Mouse (Mus musculus) intestine, embryonic 16.5 days (tissue): ENCODE measurements around the gene 4930452B06Rik. TPM values are rescaled to one million over a fixed set of nuclear protein-coding genes. Genes with fewer than 3 reads are reported as not detected.
"Not testable (repeated sequence)": the region's sequence is repeated elsewhere in the genome, so short reads cannot be mapped to it uniquely, and the experiment has no call there.

Source experiments
- ATAC-seq: fragments of 200-750 bp; cut with Nextera tagmentation; 2 replicates; pipeline ENCODE4 v1.8.0; 2017; ENCODE audit warnings: moderate TSS enrichment, moderate library complexity
- H3K27ac ChIP-seq: fragments of 300-500 bp; sonication (generic); 2 replicates; pipeline ENCODE4 v1.5.1; 2014; ENCODE audit warnings: mild to moderate bottlenecking, low read length
- H3K27me3 ChIP-seq: fragments of 300-500 bp; sonication (generic); replicated peaks from 2 replicates; pipeline ENCODE4 v1.6.1; 2014; ENCODE audit warnings: low read length, control low read depth, mixed read lengths; ENCODE audit not compliant: control insufficient read depth, insufficient read depth
- H3K36me3 ChIP-seq: fragments of 300-500 bp; sonication (generic); 2 replicates; pipeline ENCODE4 v1.6.1; 2014; ENCODE audit warnings: low read length, control low read depth; ENCODE audit not compliant: control insufficient read depth, insufficient read depth
- H3K4me1 ChIP-seq: fragments of 300-500 bp; sonication (generic); 2 replicates; pipeline ENCODE4 v1.6.1; 2014; ENCODE audit warnings: low read length, control low read depth, mixed read lengths; ENCODE audit not compliant: control insufficient read depth, insufficient read depth
- H3K4me2 ChIP-seq: fragments of 300-500 bp; sonication (generic); 2 replicates; pipeline ENCODE4 v1.6.1; 2014; ENCODE audit warnings: low read depth, low read length, control low read depth
- H3K4me3 ChIP-seq: fragments of 300-500 bp; sonication (generic); 2 replicates; pipeline ENCODE4 v1.5.1; 2014; ENCODE audit warnings: mild to moderate bottlenecking, low read length
- H3K9ac ChIP-seq: fragments of 300-500 bp; sonication (generic); 2 replicates; pipeline ENCODE4 v1.6.1; 2014; ENCODE audit warnings: low read depth, low read length
- H3K9me3 ChIP-seq: fragments of 300-500 bp; sonication (generic); 2 replicates; pipeline ENCODE4 v1.6.1; 2016; ENCODE audit warnings: low read length, control low read depth; ENCODE audit not compliant: control insufficient read depth
- WGBS: fragments of 180-500 bp; shearing (Covaris S2); extraction: QIAGEN DNeasy Blood & Tissue Kit; methylation state at CpG from one replicate; pipeline ENCODE4 v1.1.7; 2014; 5-methylcytosine and 5-hydroxymethylcytosine counted together
- polyA plus RNA-seq: library from polyadenylated mRNA; unstranded; fragments of >200 nt; fragmentation: Nextera tagmentation; extraction: Ambion mirVana; gene quantifications from 2 replicates; pipeline ENCODE4 v1.2.1, GENCODE M21; 2015

4930452B06Rik gene
- polyA plus RNA-seq, 1 experiment from 2014 or later: 4.9 TPM

DNA sequence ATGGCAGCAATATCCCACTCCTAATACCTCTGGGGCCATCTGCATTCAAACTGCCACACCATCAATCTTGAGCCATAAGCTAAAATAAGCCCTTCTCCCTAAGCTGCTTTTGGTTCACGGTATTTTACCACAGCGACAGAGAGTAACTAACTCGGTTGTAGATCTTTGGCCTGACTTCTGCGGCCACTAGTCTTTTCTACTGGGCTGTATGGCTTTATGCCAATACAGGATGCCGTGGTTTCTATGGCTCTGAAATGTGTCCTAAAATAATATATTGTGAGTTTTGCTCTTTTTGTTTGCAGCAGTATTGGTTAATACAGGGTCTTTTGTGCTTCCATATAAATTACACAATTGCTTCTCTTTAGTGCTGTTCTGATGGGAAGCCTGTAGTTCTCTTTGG lies 37.6 kb downstream of the 4930452B06Rik start:
- Histone ChIP-seq H3K27me3 (no peaks in the 10 kb centered on the region), H3K4me2 (no peak overlapping the region), H3K4me1 (no peaks in the 10 kb centered on the region), H3K36me3 (no peaks in the 10 kb centered on the region), H3K4me3 (no peak overlapping the region), H3K9me3 (no peaks in the 10 kb centered on the region), H3K9ac (no peak overlapping the region), H3K27ac (no peak overlapping the region)
- WGBS: 85% methylated on average over 5 of the region's 5 CpGs
- no peak for ATAC-seq

DNA sequence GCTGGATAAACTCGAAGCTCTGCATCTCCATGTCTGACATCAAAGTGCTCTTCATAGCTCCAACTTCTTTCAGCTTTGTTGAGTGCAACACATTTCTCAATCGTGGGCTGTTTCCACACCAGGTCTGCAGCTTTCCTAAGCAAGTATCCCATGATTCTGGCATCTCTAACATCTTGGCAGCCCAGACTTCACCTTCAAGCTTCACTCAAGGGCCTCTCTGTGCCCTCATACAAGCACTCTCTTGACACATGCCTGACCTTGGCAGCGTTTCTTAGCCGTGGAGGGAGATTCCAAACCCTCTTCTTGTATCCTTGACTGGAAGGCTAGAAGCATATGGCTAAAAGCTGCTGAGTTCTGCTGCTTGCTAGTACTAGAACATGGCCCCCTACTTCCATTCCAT lies 38.6 kb downstream of the 4930452B06Rik start:
- no peak overlapping the region for H3K4me3 ChIP-seq
- H3K27me3 ChIP-seq: no peaks in the 10 kb centered on the region
- no peak overlapping the region for H3K4me2 ChIP-seq
- no peak overlapping the region for H3K9ac ChIP-seq
- H3K36me3 ChIP-seq: no peaks in the 10 kb centered on the region
- H3K4me1 ChIP-seq: no peaks in the 10 kb centered on the region
- H3K9me3 ChIP-seq: no peaks in the 10 kb centered on the region
- no peak overlapping the region for H3K27ac ChIP-seq
- no peak for ATAC-seq
- whole genome bisulfite sequencing: 80% methylated on average over 4 of the region's 4 CpGs

DNA sequence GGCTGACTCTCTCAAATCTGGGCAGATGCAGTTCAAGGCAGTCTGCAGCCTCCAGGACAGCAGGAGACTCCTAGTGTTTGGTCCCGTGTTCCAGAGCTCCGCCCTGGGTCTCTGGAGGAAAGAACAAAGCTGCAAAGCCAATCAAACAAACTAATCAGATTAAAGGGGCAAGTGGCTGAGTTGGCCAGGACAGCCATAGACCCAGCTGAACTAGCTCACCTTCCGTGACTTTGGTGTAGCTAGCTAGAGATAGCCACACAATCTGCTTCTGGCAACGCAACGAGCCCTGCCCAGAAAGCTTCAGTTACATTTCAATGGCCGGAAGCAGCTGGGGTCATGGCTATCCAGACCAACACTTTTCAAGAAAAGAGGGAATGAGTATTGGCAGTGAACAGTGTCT lies 44.9 kb downstream of the 4930452B06Rik start:
- Histone ChIP-seq H3K9me3 (no peaks in the 10 kb centered on the region), H3K4me1 (peaks cover 5% of the 10 kb centered on the region), H3K9ac (no peak overlapping the region), H3K4me3 (no peak overlapping the region), H3K36me3 (no peaks in the 10 kb centered on the region), H3K4me2 (no peak overlapping the region), H3K27me3 (no peaks in the 10 kb centered on the region), H3K27ac (no peak overlapping the region)
- ATAC-seq: no peak
- WGBS: 45% methylated on average over 6 of the region's 6 CpGs

DNA sequence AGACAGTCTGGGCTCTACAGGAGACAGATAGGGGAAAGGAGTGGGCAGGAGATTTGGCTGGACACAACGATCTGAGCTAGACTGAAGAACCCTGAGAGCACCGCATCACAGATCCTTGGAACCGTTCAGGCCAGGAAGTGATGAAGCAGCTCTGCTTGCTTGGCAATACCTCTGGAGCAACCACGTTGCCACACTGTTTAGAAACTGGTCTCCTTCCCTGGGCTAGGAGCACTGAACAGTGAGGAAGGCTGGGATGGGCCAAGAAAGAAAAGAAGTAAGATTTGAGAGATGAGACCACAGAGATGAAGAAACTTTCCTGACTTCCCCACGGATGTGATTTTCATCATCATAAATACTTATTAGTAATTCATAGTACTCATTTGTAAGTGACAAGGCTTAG lies 45.5 kb downstream of the 4930452B06Rik start:
- Histone ChIP-seq H3K9ac (no peak overlapping the region), H3K9me3 (no peaks in the 10 kb centered on the region), H3K4me2 (no peak overlapping the region), H3K27me3 (no peaks in the 10 kb centered on the region), H3K36me3 (no peaks in the 10 kb centered on the region), H3K27ac (no peak overlapping the region), H3K4me1 (peaks cover 5% of the 10 kb centered on the region), H3K4me3 (no peak overlapping the region)
- WGBS: 80% methylated on average over 5 of the region's 5 CpGs
- no peak for ATAC-seq

DNA sequence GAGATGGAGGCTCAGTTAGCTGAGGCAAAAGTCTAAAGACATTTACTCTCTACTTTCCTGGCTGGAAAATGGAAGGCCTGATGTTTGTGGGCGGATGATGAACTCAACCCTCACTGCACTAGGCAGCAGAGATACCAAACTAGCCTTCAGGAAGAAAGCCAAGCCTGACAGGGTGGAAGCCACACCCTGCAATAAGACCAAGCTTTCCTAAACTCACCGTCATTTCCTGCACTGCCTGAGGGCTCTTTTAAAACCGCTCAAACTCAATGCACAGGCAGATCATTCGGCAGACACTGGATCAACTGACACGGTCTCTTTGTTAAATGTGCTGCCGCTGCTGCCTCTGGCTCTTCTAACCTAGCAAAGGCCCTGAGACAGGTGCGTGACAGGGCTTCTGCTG lies 50.4 kb downstream of the 4930452B06Rik start:
- H3K4me1 ChIP-seq: no peaks in the 10 kb centered on the region
- H3K27ac ChIP-seq: no peak overlapping the region
- 74% methylated on average over 7 of the region's 7 CpGs for whole genome bisulfite sequencing
- H3K9ac ChIP-seq: no peak overlapping the region
- no peak overlapping the region for H3K4me2 ChIP-seq
- no peak overlapping the region for H3K4me3 ChIP-seq
- no peaks in the 10 kb centered on the region for H3K9me3 ChIP-seq
- H3K36me3 ChIP-seq: no peaks in the 10 kb centered on the region
- ATAC-seq: no peak
- no peaks in the 10 kb centered on the region for H3K27me3 ChIP-seq

DNA sequence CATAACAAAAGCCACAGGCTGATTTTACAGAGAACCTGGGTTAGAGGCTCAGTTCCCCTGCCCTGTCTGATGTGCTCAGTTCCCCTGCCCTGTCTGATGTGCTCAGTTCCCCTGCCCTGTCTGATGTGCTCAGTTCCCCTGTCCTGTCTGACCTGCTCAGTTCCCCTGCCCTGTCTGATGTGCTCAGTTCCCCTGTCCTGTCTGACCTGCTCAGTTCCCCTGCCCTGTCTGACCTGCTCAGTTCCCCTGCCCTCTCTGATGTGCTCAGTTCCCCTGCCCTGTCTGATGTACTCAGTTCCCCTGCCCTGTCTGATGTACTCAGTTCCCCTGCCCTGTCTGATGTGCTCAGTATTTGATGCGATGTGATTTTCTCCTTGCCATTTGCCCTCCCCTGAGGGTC lies 51.6 kb downstream of the 4930452B06Rik start:
- not testable (repeated sequence) for ATAC-seq, H3K9ac ChIP-seq, H3K9me3 ChIP-seq, H3K27me3 ChIP-seq, H3K4me1 ChIP-seq, H3K27ac ChIP-seq, H3K36me3 ChIP-seq, H3K4me2 ChIP-seq, H3K4me3 ChIP-seq
- 73% methylated on average over 1 of the region's 1 CpGs for WGBS

DNA sequence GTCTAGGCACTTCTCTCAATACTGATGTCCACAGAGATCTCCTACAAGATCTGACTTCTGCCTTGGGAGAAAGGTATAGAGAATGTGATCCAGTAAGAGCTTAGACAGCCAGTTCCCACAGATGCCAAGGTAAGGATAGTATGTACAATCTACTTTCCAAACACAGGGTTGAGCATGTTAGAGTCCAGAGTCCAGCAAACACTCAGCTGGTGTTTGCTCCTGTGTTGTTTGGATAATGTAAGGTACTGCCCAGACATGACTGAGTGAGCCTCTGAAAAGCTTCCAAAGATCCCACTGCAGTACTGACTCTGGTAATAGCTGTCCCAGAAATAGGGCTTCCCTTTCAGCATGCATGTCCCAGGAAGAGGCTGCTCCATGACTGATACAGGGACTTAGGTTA lies 54.0 kb downstream of the 4930452B06Rik start:
- no peak overlapping the region for H3K4me2 ChIP-seq
- H3K9ac ChIP-seq: no peak overlapping the region
- no peaks in the 10 kb centered on the region for H3K4me1 ChIP-seq
- H3K9me3 ChIP-seq: no peaks in the 10 kb centered on the region
- H3K27ac ChIP-seq: no peak overlapping the region
- no peak overlapping the region for H3K4me3 ChIP-seq
- no peak for ATAC-seq
- no peaks in the 10 kb centered on the region for H3K36me3 ChIP-seq
- no peaks in the 10 kb centered on the region for H3K27me3 ChIP-seq

DNA sequence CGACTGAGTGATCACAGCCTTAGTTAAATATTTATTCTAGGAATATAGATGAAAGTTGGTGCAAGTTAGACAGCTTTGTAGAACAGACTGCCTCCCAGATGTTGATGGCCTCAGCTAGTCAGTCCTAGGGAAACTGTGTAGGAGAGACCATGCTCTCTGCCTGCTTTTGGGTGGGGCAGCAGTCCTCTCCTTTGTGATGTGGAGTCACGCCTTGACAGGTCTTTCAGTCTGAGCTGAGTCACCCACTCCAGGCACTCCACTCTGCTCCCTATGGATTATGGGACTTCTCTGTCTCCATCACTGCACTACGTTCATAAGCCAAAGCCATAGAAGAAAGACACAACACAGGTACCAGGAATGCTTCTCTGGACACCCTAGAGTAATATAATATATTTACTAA lies 55.9 kb downstream of the 4930452B06Rik start:
- 51% methylated on average over 3 of the region's 3 CpGs for WGBS
- H3K4me3 ChIP-seq: no peak overlapping the region
- no peaks in the 10 kb centered on the region for H3K36me3 ChIP-seq
- H3K9me3 ChIP-seq: no peaks in the 10 kb centered on the region
- ATAC-seq: peak; percentile 16; the same call in 1 of the 2 replicates
- no peak overlapping the region for H3K9ac ChIP-seq
- no peaks in the 10 kb centered on the region for H3K27me3 ChIP-seq
- no peak overlapping the region for H3K27ac ChIP-seq
- H3K4me1 ChIP-seq: no peaks in the 10 kb centered on the region
- no peak overlapping the region for H3K4me2 ChIP-seq

DNA sequence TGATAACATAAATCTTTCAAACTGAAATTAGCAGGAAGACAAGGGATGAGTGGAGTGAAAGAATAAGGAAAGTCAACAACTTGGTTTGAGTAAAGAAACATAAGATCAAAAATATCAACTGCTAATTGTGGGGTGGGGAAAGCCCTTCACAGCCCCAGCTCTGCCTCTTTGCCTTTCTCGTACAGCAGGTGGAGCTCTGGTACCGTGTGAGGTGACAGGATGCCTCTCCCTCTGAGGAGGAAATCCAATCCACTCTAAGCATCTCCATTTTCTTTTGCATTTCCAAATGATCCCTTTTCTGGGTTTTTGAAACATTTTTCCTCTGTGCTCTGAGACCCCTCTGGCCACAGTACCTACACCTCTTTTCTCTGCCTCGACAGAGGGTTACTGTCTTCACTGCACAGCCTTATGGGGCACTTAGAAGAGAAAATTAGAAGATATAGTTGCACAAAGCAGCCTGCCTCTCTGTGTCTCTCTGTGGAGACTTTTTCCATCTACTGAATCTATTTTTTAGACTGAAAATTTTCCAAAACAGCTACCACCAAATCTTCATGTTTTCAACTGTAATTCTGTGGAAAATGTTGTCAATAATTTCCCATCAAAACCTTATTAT lies 57.4 kb downstream of the 4930452B06Rik start:
- Histone ChIP-seq H3K4me1 (no peaks in the 10 kb centered on the region), H3K4me2 (no peak overlapping the region), H3K9me3 (no peaks in the 10 kb centered on the region), H3K4me3 (no peak overlapping the region), H3K9ac (no peak overlapping the region), H3K27me3 (no peaks in the 10 kb centered on the region), H3K36me3 (no peaks in the 10 kb centered on the region), H3K27ac (no peak overlapping the region)
- ATAC-seq: no peak
- WGBS: 8% methylated on average over 3 of the region's 3 CpGs

DNA sequence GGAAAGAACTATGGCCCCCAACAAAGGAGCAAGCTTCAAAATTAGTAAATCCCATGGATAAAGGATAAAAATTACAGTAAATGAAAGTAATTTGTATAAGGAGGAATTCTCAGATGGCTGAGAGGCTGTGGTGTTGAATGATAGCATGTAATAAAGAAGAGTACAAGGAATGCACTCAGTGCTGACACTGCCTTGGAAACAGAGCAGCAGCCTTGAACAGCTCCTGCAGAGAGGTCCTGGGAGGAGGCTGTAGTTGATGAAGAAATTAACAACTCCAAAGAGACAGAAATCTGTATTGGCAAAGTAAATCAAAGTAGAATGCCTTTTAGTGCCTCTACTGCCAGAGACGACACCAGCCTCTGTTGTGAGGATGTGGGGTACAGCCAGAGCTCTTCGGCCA lies 61.1 kb downstream of the 4930452B06Rik start:
- H3K4me3 ChIP-seq: no peak overlapping the region
- no peaks in the 10 kb centered on the region for H3K36me3 ChIP-seq
- H3K4me2 ChIP-seq: no peak overlapping the region
- no peak overlapping the region for H3K27ac ChIP-seq
- no peaks in the 10 kb centered on the region for H3K4me1 ChIP-seq
- H3K9ac ChIP-seq: no peak overlapping the region
- ATAC-seq: no peak
- no peaks in the 10 kb centered on the region for H3K9me3 ChIP-seq
- H3K27me3 ChIP-seq: no peaks in the 10 kb centered on the region
- WGBS: 71% methylated on average over 2 of the region's 2 CpGs
